Mouse (Mus musculus): ENCODE measurements around the gene St6galnac6. TPM values are rescaled to one million over a fixed set of nuclear protein-coding genes. Genes with fewer than 3 reads are reported as not detected.

Gene St6galnac6
- polyA plus RNA-seq, 1 experiment from 2014 or later: 16.7 TPM

GRCm38 (mm10) chr2:32589213-32589795 is 10.2 kb upstream of the St6galnac6 start:
- no peak overlapping the region for H3K27ac ChIP-seq
- 84% methylated on average over 11 of the region's 11 CpGs for WGBS
- no peak for DNase-seq (ENCODE audit: low spot score)
- no peak overlapping the region for H3K4me3 ChIP-seq
- peaks cover 21% of the 10 kb centered on the region for H3K36me3 ChIP-seq
- no peaks in the 10 kb centered on the region for H3K27me3 ChIP-seq (ENCODE audit: low read depth, poor library complexity, severe bottlenecking)
- H3K9me3 ChIP-seq (replicated peaks): no peaks in the 10 kb centered on the region
- peaks cover 24% of the 10 kb centered on the region for H3K4me1 ChIP-seq

GRCm38 (mm10) chr2:32590224-32590623 is 9.3 kb upstream of the St6galnac6 start:
- no peak for DNase-seq (ENCODE audit: low spot score)
- peaks cover 24% of the 10 kb centered on the region for H3K4me1 ChIP-seq
- peak overlapping the region; percentile 28; the same call in 1 of the 2 replicates for H3K27ac ChIP-seq
- 88% methylated on average over 10 of the region's 10 CpGs for WGBS
- no peaks in the 10 kb centered on the region for H3K9me3 ChIP-seq (replicated peaks)
- no peaks in the 10 kb centered on the region for H3K27me3 ChIP-seq (ENCODE audit: low read depth, poor library complexity, severe bottlenecking)
- H3K36me3 ChIP-seq: peaks cover 29% of the 10 kb centered on the region
- no peak overlapping the region for H3K4me3 ChIP-seq

- no peak overlapping the region for H3K27ac ChIP-seq
- peaks cover 24% of the 10 kb centered on the region for H3K4me1 ChIP-seq
- no peaks in the 10 kb centered on the region for H3K9me3 ChIP-seq (replicated peaks)
- H3K27me3 ChIP-seq (ENCODE audit: low read depth, poor library complexity, severe bottlenecking): no peaks in the 10 kb centered on the region
- H3K4me3 ChIP-seq: no peak overlapping the region
- no peak for DNase-seq (ENCODE audit: low spot score)
- peaks cover 39% of the 10 kb centered on the region for H3K36me3 ChIP-seq
- WGBS: 77% methylated on average over 6 of the region's 6 CpGs
Observed at GRCm38 (mm10) chr2:32591249-32591648, 8.3 kb upstream of the St6galnac6 start.

GRCm38 (mm10) chr2:32596725-32597124 is 2.8 kb upstream of the St6galnac6 start:
- WGBS: 93% methylated on average over 13 of the region's 13 CpGs
- Histone ChIP-seq H3K4me3 (no peak overlapping the region), H3K36me3 (peaks cover 42% of the 10 kb centered on the region), H3K4me1 (peaks cover 7% of the 10 kb centered on the region), H3K27me3 (ENCODE audit: low read depth, poor library complexity, severe bottlenecking) (no peaks in the 10 kb centered on the region), H3K27ac (peak overlapping the region; percentile 46; the same call in 1 of the 2 replicates), H3K9me3 (replicated peaks) (no peaks in the 10 kb centered on the region)
- DNase-seq (ENCODE audit: low spot score): no peak

- H3K27ac ChIP-seq: 0 out of 2 replicates have a peak overlapping the region, but pooled peaks have one; percentile 46
- WGBS: 91% methylated on average over 5 of the region's 5 CpGs
- no peak overlapping the region for H3K4me3 ChIP-seq
- H3K9me3 ChIP-seq (replicated peaks): no peaks in the 10 kb centered on the region
- peaks cover 13% of the 10 kb centered on the region for H3K4me1 ChIP-seq
- no peaks in the 10 kb centered on the region for H3K27me3 ChIP-seq (ENCODE audit: low read depth, poor library complexity, severe bottlenecking)
- H3K36me3 ChIP-seq: peaks cover 42% of the 10 kb centered on the region
- DNase-seq (ENCODE audit: low spot score): no peak
Observed at GRCm38 (mm10) chr2:32597248-32597647, 2.3 kb upstream of the St6galnac6 start.

GRCm38 (mm10) chr2:32597699-32598098 is 1.8 kb upstream of the St6galnac6 start:
- Histone ChIP-seq H3K36me3 (peaks cover 42% of the 10 kb centered on the region), H3K27ac (0 out of 2 replicates have a peak overlapping the region, but pooled peaks have one; percentile 6), H3K4me3 (no peak overlapping the region), H3K4me1 (peaks cover 17% of the 10 kb centered on the region), H3K9me3 (replicated peaks) (no peaks in the 10 kb centered on the region), H3K27me3 (ENCODE audit: low read depth, poor library complexity, severe bottlenecking) (no peaks in the 10 kb centered on the region)
- 84% methylated on average over 5 of the region's 5 CpGs for WGBS
- DNase-seq (ENCODE audit: low spot score): no peak

GRCm38 (mm10) chr2:32598506-32598905 is 1.0 kb upstream of the St6galnac6 start:
- Histone ChIP-seq H3K4me1 (peaks cover 17% of the 10 kb centered on the region), H3K4me3 (no peak overlapping the region), H3K27ac (0 out of 2 replicates have a peak overlapping the region, but pooled peaks have one; percentile 14), H3K9me3 (replicated peaks) (no peaks in the 10 kb centered on the region), H3K36me3 (peaks cover 42% of the 10 kb centered on the region), H3K27me3 (ENCODE audit: low read depth, poor library complexity, severe bottlenecking) (no peaks in the 10 kb centered on the region)
- WGBS: 96% methylated on average over 8 of the region's 8 CpGs
- no peak for DNase-seq (ENCODE audit: low spot score)

GRCm38 (mm10) chr2:32601417-32602065 is 2.0 kb downstream of the St6galnac6 start:
- no peak overlapping the region for H3K4me3 ChIP-seq
- DNase-seq (ENCODE audit: low spot score): peak; percentile 52
- 46% methylated on average over 8 of the region's 8 CpGs for WGBS
- peaks cover 19% of the 10 kb centered on the region for H3K4me1 ChIP-seq
- H3K27me3 ChIP-seq (ENCODE audit: low read depth, poor library complexity, severe bottlenecking): no peaks in the 10 kb centered on the region
- H3K9me3 ChIP-seq (replicated peaks): no peaks in the 10 kb centered on the region
- H3K27ac ChIP-seq: peak overlapping the region; percentile 87
- H3K36me3 ChIP-seq: peaks cover 17% of the 10 kb centered on the region

- DNase-seq (ENCODE audit: low spot score): peak; percentile 97
- Histone ChIP-seq H3K27me3 (ENCODE audit: low read depth, poor library complexity, severe bottlenecking) (no peaks in the 10 kb centered on the region), H3K9me3 (replicated peaks) (no peaks in the 10 kb centered on the region), H3K27ac (peak overlapping the region; percentile 87), H3K4me1 (peaks cover 30% of the 10 kb centered on the region), H3K4me3 (peak overlapping the region; percentile 53), H3K36me3 (peaks cover 6% of the 10 kb centered on the region; the same call in 1 of the 2 replicates)
- WGBS: under 1% methylated on average over 11 of the region's 11 CpGs
Observed at GRCm38 (mm10) chr2:32602600-32603054, 3.1 kb downstream of the St6galnac6 start.

- DNase-seq (ENCODE audit: low spot score): no peak
Observed at GRCm38 (mm10) chr2:32604631-32605030, 5.1 kb downstream of the St6galnac6 start.

GRCm38 (mm10) chr2:32606161-32607142 is 6.9 kb downstream of the St6galnac6 start:
- H3K27me3 ChIP-seq (ENCODE audit: low read depth, poor library complexity, severe bottlenecking): no peaks in the 10 kb centered on the region
- peaks cover 57% of the 10 kb centered on the region for H3K4me1 ChIP-seq
- no peaks in the 10 kb centered on the region for H3K9me3 ChIP-seq (replicated peaks)
- no peaks in the 10 kb centered on the region for H3K36me3 ChIP-seq
- 16% methylated on average over 40 of the region's 55 CpGs for WGBS
- H3K4me3 ChIP-seq: peak overlapping the region; percentile 85
- DNase-seq (ENCODE audit: low spot score): peak; percentile 89
- H3K27ac ChIP-seq: peak overlapping the region; percentile 95

More at GRCm38 (mm10) chr2:32604631-32605030, 5.1 kb downstream of the St6galnac6 start:
- peaks cover 48% of the 10 kb centered on the region for H3K4me1 ChIP-seq
- no peaks in the 10 kb centered on the region for H3K36me3 ChIP-seq
- no peaks in the 10 kb centered on the region for H3K9me3 ChIP-seq (replicated peaks)
- no peak overlapping the region for H3K4me3 ChIP-seq
- 51% methylated on average over 10 of the region's 10 CpGs for WGBS
- H3K27ac ChIP-seq: no peak overlapping the region
- no peaks in the 10 kb centered on the region for H3K27me3 ChIP-seq (ENCODE audit: low read depth, poor library complexity, severe bottlenecking)

- Histone ChIP-seq H3K27me3 (ENCODE audit: low read depth, poor library complexity, severe bottlenecking) (no peaks in the 10 kb centered on the region), H3K4me3 (peak overlapping the region; percentile 85), H3K36me3 (peaks cover 5% of the 10 kb centered on the region), H3K9me3 (replicated peaks) (no peaks in the 10 kb centered on the region), H3K4me1 (peaks cover 50% of the 10 kb centered on the region), H3K27ac (peak overlapping the region; percentile 95)
- DNase-seq (ENCODE audit: low spot score): peak; percentile 77
- 6% methylated on average over 34 of the region's 34 CpGs for WGBS
Observed at GRCm38 (mm10) chr2:32607262-32607947, 7.9 kb downstream of the St6galnac6 start.

Data from limb, embryonic 10.5 days (tissue).